Mouse (Mus musculus): ENCODE measurements around the gene Mb21d2. TPM values are rescaled to one million over a fixed set of nuclear protein-coding genes. Genes with fewer than 3 reads are reported as not detected.

Gene Mb21d2
- total RNA-seq, 2 experiments from 2014 or later = 22.6 to 23.0 TPM

GRCm38 (mm10) chr16:28839575-28839974, 89.9 kb downstream of the Mb21d2 start:
- H3K27ac ChIP-seq = no peak overlapping the region
- no peak for TF ChIP-seq CTCF (conservative IDR thresholded peaks at IDR 0.05)
- no peak overlapping the region for H3K4me3 ChIP-seq
- DNase-seq (ENCODE audit: low spot score in 2 of 2) = peak in 1 of 2 experiments; percentile 6

- peak; percentile 51 to 78 for DNase-seq (ENCODE audit: low spot score in 2 of 2)
- peak; percentile 86 for TF ChIP-seq CTCF (conservative IDR thresholded peaks at IDR 0.05)
- Histone ChIP-seq H3K27ac (no peak overlapping the region), H3K4me3 (no peak overlapping the region)
These were observed 91.5 kb downstream of the Mb21d2 start for GRCm38 (mm10) chr16:28838016-28838415.

- Histone ChIP-seq H3K4me3 (no peak overlapping the region), H3K27ac (no peak overlapping the region)
- TF ChIP-seq CTCF (conservative IDR thresholded peaks at IDR 0.05) = no peak
- no peak for DNase-seq (ENCODE audit: low spot score in 2 of 2)
These were observed 97.3 kb downstream of the Mb21d2 start for GRCm38 (mm10) chr16:28832085-28832635.

DNA sequence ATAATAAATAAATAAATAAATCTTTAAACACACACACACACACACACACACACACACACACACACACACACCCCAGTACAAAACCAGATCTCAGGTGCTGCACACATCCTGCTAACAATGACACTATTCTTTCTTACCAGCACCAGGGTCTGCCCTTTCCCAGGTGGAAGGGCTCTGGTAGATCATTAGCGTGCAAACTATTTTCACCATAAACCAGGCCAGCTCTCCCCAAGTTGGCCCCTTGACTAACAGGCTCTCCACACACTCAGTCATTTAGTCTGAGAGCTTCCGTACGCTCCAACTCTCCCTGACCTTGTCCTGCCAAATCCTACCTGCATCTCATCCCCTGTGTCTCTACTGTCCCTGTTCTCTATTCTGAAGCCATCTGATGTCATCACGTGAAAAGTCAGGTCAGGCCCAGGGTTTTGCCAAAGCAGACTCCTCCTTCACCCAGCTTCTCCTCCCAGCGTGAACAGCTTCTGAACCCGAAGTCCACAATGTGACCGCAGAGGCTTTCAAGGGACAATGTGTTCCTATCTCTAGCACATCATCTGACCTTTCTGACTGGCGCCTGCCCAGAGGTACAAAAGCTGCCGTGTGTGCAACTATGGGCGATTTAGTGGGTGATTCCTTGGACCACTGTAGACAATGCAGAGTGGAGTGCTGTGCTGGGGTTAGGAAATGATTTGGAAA, 100.1 kb downstream of the Mb21d2 start:
- peak in 1 of 2 experiments; percentile 4 for DNase-seq (ENCODE audit: low spot score in 2 of 2)
- no peak for TF ChIP-seq CTCF (conservative IDR thresholded peaks at IDR 0.05)

GRCm38 (mm10) chr16:28824781-28825180, 104.7 kb downstream of the Mb21d2 start:
- peak; percentile 25; the same call in 1 of the 2 replicates for TF ChIP-seq CTCF (conservative IDR thresholded peaks at IDR 0.05)
- Histone ChIP-seq H3K27ac (no peak overlapping the region), H3K4me3 (no peak overlapping the region)
- no peak for DNase-seq (ENCODE audit: low spot score in 2 of 2)

More for the DNA sequence above, 100.1 kb downstream of the Mb21d2 start:
- H3K27ac ChIP-seq = no peak overlapping the region
- H3K4me3 ChIP-seq = no peak overlapping the region

- Histone ChIP-seq H3K27ac (no peak overlapping the region), H3K4me3 (no peak overlapping the region)
- no peak for DNase-seq (ENCODE audit: low spot score in 2 of 2)
- no peak for TF ChIP-seq CTCF (conservative IDR thresholded peaks at IDR 0.05)
These were observed 107.7 kb downstream of the Mb21d2 start for GRCm38 (mm10) chr16:28821774-28822173.

- no peak for TF ChIP-seq CTCF (conservative IDR thresholded peaks at IDR 0.05)
- no peak overlapping the region for H3K27ac ChIP-seq
- H3K4me3 ChIP-seq = no peak overlapping the region
- DNase-seq (ENCODE audit: low spot score in 2 of 2) = no peak
These were observed 110.7 kb downstream of the Mb21d2 start for GRCm38 (mm10) chr16:28818749-28819285.

GRCm38 (mm10) chr16:28813290-28813689, 116.2 kb downstream of the Mb21d2 start:
- H3K27ac ChIP-seq = no peak overlapping the region
- no peak for TF ChIP-seq CTCF (conservative IDR thresholded peaks at IDR 0.05)
- no peak for DNase-seq (ENCODE audit: low spot score in 2 of 2)
- H3K4me3 ChIP-seq = no peak overlapping the region

GRCm38 (mm10) chr16:28809089-28809488, 120.4 kb downstream of the Mb21d2 start:
- DNase-seq (ENCODE audit: low spot score in 2 of 2) = no peak
- no peak overlapping the region for H3K27ac ChIP-seq
- TF ChIP-seq CTCF (conservative IDR thresholded peaks at IDR 0.05) = no peak
- H3K4me3 ChIP-seq = no peak overlapping the region

GRCm38 (mm10) chr16:28793115-28793514, 136.4 kb downstream of the Mb21d2 start:
- no peak overlapping the region for H3K4me3 ChIP-seq
- H3K27ac ChIP-seq = no peak overlapping the region
- peak in 1 of 2 experiments; percentile 57 for DNase-seq (ENCODE audit: low spot score in 2 of 2)
- peak; percentile 91 for TF ChIP-seq CTCF (conservative IDR thresholded peaks at IDR 0.05)

Other genes starting within 250 kb of the Mb21d2 start
- 100 to 1,000 TPM; 141 to 148 TPM for gene Fgf12, start 176.6 kb downstream of the Mb21d2 start, total RNA-seq (2021)

All from layer of hippocampus, adult 2 months (tissue).